Mouse (Mus musculus): ENCODE results near the gene Lgals9.

- no peak for TF ChIP-seq CTCF (IDR thresholded peaks at IDR 0.05; ENCODE audit: low read depth, low read length)
- no peak for TF ChIP-seq POLR2A (IDR thresholded peaks at IDR 0.05; ENCODE audit: insufficient read depth, low read length)
These were observed 49.6 kb downstream of the Lgals9 start for GRCm38 (mm10) chr11:78935178-78935577.

Measured in ES-Bruce4 (cell line).